Mouse (Mus musculus) lung, embryonic 16.5 days (tissue): Measurements from ENCODE around the gene E130218I03Rik. TPM values are rescaled to one million over a fixed set of nuclear protein-coding genes. Genes with fewer than 3 reads are reported as not detected.

Experiments used
- ATAC-seq: fragments of 200-750 bp; cut with Nextera tagmentation; 2 replicates; pipeline ENCODE4 v1.8.0; 2017; ENCODE audit warnings: low read depth, mild to moderate bottlenecking, moderate library complexity
- H3K27ac ChIP-seq: fragments of 300-500 bp; sonication (generic); 2 replicates; pipeline ENCODE4 v1.5.1; 2014; ENCODE audit warnings: mild to moderate bottlenecking, control low read depth, low read length
- H3K27me3 ChIP-seq: fragments of 300-500 bp; sonication (generic); 2 replicates; pipeline ENCODE4 v1.6.1; 2014; ENCODE audit warnings: low read depth, low read length, mixed read lengths; ENCODE audit not compliant: control insufficient read depth, insufficient read depth
- H3K36me3 ChIP-seq: fragments of 300-500 bp; sonication (generic); 2 replicates; pipeline ENCODE4 v1.6.1; 2014; ENCODE audit warnings: low read length; ENCODE audit not compliant: control insufficient read depth, insufficient read depth
- H3K4me1 ChIP-seq: fragments of 300-500 bp; sonication (generic); replicated peaks from 2 replicates; pipeline ENCODE4 v1.6.1; 2014; ENCODE audit warnings: low read length, mixed read lengths; ENCODE audit not compliant: control insufficient read depth, insufficient read depth
- H3K4me2 ChIP-seq: fragments of 300-500 bp; sonication (generic); 2 replicates; pipeline ENCODE4 v1.6.1; 2014; ENCODE audit warnings: low read depth, low read length, control low read depth
- H3K4me3 ChIP-seq: fragments of 300-500 bp; sonication (generic); 2 replicates; pipeline ENCODE4 v1.5.1; 2014; ENCODE audit warnings: mild to moderate bottlenecking, low read length, control low read depth
- H3K9ac ChIP-seq: fragments of 300-500 bp; sonication (generic); 2 replicates; pipeline ENCODE4 v1.6.1; 2014; ENCODE audit warnings: low read length, control low read depth
- H3K9me3 ChIP-seq: fragments of 300-500 bp; sonication (generic); 2 replicates; pipeline ENCODE4 v1.6.1; 2016; ENCODE audit warnings: low read length; ENCODE audit not compliant: control insufficient read depth
- WGBS: fragments of 180-500 bp; shearing (Covaris S2); extraction: QIAGEN DNeasy Blood & Tissue Kit; methylation state at CpG from one replicate; pipeline ENCODE4 v1.1.7; 2014; 5-methylcytosine and 5-hydroxymethylcytosine counted together
- polyA plus RNA-seq: library from polyadenylated mRNA; unstranded; fragments of >200 nt; fragmentation: Nextera tagmentation; extraction: Ambion mirVana; gene quantifications from 2 replicates; pipeline ENCODE4 v1.2.1, GENCODE M21; 2015

E130218I03Rik gene
- polyA plus RNA-seq, 1 experiment from 2014 or later = 0.48 TPM

DNA sequence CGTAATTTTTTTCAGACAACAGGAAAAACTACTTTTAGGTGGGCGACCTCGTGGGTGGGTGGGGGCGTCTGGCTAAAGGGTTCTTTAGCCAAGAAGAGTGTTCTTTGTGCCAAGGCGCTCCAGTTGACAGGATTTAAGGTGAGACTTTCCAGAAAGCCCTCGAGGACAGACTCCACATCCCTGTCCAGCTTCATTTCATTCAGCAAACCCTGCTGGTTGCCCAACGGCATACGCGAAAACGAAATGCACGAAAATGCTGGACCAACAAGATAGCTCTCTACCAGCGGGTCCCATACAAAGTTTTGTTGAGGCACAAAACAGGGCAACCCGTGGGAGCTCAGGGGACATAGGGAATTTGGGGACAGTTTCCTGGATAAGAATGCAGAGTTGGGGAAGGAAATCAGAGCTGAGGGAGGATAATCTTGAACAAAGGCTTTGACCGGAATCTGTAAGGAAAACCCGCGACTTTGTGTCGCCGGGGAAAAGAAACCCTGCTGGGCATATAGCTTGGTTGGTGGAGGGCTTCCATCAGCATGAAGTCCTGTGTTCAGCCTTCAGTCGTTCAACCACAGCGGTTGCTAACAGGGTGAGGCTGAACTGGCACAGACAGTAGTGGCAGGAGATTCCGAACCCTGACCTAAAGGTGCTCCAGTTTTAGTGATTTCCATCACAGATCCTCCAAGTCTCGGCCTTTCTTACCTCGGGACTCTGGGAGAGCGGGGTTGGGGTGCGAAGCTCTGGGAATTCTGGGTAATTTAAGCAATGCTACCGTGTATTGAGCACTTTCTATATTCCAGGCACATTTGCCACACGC lies 6.9 kb downstream of the E130218I03Rik start:
- peaks cover 30% of the 10 kb centered on the region for H3K4me1 ChIP-seq
- H3K27me3 ChIP-seq = peaks cover 61% of the 10 kb centered on the region
- H3K4me2 ChIP-seq = peak overlapping the region; percentile 86
- H3K9me3 ChIP-seq = no peaks in the 10 kb centered on the region
- peak overlapping the region; percentile 57 for H3K9ac ChIP-seq
- no peak overlapping the region for H3K27ac ChIP-seq
- no peak for ATAC-seq
- H3K36me3 ChIP-seq = no peaks in the 10 kb centered on the region
- 17% methylated on average over 27 of the region's 27 CpGs for WGBS
- peak overlapping the region; percentile 51 for H3K4me3 ChIP-seq

DNA sequence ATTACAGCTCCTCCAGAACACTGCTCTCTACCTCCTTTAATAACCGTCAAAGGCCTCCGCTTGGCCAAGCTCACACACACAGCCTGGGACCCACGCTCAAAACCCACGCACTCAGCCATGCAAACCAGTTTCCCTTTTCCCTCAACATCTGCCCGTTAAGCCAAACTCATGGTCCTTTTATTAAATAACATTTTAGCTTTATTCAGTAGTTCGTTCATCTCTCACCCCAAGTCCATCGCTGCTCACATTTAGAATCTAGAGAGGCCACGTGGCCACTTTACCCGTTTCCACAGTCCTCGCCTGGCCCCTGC lies 7.4 kb downstream of the E130218I03Rik start:
- H3K4me1 ChIP-seq = peaks cover 28% of the 10 kb centered on the region
- ATAC-seq = no peak

DNA sequence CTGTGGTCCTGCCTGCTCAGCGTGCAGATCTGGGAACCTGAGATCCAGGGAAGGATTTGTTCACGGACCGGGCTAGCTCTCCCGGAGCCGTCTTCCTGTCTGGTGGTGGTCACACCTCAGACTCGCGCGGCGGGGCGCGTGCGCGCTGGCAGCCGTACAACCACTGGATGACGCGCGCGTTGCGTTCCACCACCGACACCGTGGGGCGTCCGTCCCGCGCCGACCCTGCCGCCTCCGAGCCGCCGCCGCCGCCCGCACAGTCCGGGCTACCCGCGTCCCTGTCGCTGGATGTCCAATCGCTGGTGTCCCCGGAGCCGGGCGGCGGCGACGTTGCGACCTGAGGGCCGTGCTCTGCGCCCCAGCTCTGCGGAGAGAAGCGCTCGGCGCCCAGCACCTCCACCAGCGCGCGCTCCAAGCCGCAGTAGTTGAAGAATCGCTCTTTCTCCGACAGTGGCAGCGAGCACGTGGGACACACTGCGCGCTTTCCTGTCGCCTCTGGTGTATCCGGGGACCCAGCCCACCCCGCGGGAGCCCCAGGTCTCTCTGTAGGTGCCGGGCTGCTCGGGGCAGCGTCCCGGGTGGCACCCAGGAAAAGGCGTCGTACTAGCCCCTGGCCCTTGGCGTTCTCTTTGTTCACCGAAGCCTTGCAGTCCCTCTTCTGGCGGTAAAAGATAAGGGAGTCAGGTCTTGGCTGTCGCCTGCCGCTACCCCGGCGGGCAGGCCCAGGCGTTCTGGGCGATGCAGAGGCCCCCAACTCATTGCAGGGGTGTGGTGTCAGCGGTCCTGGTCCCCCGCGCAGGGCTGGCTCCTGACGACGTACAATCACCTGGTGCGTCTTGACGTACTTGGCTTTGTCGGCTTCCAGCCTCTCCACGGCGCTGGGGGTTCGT lies 8.0 kb downstream of the E130218I03Rik start:
- H3K36me3 ChIP-seq = no peaks in the 10 kb centered on the region
- peaks cover 61% of the 10 kb centered on the region for H3K27me3 ChIP-seq
- WGBS = 1% methylated on average over 89 of the region's 91 CpGs
- ATAC-seq = 0 out of 2 replicates have a peak, but pooled peaks have one; percentile 6
- peak overlapping the region; percentile 77 for H3K27ac ChIP-seq
- peak overlapping the region; percentile 51 for H3K4me3 ChIP-seq
- H3K4me1 ChIP-seq = peaks cover 29% of the 10 kb centered on the region
- H3K4me2 ChIP-seq = peak overlapping the region; percentile 86
- peak overlapping the region; percentile 57 for H3K9ac ChIP-seq
- no peaks in the 10 kb centered on the region for H3K9me3 ChIP-seq

More for the DNA sequence above, 7.4 kb downstream of the E130218I03Rik start:
- H3K27me3 ChIP-seq = peaks cover 61% of the 10 kb centered on the region
- peak overlapping the region; percentile 51 for H3K4me3 ChIP-seq
- H3K4me2 ChIP-seq = peak overlapping the region; percentile 86
- H3K9ac ChIP-seq = peak overlapping the region; percentile 57
- H3K27ac ChIP-seq = no peak overlapping the region
- H3K9me3 ChIP-seq = no peaks in the 10 kb centered on the region
- WGBS = 18% methylated on average over 10 of the region's 10 CpGs
- no peaks in the 10 kb centered on the region for H3K36me3 ChIP-seq

DNA sequence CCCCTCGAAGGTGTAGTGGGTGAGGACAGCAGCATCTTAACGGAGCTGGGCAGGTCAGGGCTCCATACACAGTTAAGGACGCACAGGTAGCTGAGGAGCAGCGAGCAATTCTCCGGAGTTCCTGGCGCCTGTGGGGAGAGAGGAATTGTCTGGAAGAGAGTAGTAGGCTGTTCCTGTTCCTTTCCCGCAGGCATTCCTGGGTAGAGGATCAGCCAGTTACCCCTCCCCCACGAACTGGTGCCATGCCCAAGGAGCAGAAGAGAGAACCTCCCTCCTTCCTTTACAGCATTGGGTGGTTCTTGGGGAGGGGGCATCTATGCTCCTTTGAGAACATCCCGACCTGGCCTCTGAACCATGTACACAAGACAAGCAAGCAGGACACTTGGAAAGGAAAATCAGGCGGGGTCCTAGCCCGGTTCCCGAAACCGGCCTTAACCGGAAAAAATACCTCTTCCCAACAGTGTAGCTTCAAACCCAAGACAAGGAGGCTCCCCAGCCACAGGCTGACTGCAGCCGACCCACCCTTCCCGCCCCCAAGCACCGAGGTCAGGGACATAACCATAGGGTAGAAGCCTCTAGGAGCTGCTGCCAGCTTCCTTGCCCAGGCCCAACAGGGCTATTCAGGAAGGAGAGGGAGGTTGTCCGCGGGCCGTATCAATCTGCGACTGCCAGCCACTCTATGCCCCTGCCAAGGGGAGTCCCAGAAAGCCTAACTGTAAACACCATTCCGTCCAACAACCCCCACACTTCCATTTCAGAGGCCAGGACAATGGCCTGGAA lies 8.9 kb downstream of the E130218I03Rik start:
- no peaks in the 10 kb centered on the region for H3K36me3 ChIP-seq
- 18% methylated on average over 22 of the region's 22 CpGs for WGBS
- peak; percentile 36 for ATAC-seq
- H3K4me1 ChIP-seq = peaks cover 34% of the 10 kb centered on the region
- peak overlapping the region; percentile 77 for H3K27ac ChIP-seq
- H3K9me3 ChIP-seq = no peaks in the 10 kb centered on the region
- peak overlapping the region; percentile 61 for H3K9ac ChIP-seq
- peak overlapping the region; percentile 86 for H3K4me2 ChIP-seq
- H3K27me3 ChIP-seq = peaks cover 54% of the 10 kb centered on the region
- H3K4me3 ChIP-seq = peak overlapping the region; percentile 51

DNA sequence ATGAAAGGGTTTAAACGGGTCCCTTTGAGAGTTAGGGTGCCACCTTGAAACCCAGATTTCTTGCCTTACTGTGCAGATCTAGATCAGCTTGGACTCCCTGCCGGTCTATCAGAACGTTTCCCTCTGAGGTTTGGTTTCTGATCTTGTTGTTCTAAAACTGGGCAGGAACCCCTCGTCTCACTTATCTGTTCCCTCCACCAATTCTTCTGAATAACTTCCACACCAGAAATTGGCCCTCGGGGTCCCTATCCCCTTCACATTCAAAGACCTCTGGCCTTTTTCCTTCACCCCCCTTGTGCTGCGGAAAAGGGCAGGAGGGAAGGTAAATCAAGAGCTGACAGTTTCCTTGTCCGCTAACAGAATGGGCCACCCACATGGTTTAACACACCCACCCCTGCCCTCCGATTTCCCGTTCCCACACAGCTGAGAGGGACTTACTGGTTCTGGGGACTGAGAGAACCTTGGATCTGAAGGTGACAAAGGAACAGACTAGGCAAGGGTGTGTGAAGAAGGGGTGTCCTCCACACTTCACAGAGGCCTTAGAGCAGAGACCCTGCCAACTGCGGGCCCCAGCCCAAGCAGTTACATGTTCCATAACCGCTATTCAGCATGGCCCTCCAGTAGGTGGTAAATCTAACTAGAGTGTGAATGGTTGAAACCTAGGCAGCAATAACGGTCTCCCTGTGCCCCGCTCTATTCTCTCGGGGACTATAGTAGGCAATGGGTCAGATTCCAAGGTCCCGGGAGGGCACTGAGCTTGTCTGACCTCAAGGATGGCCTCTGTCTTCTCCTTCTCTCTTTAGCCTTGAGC lies 9.7 kb downstream of the E130218I03Rik start:
- no peaks in the 10 kb centered on the region for H3K9me3 ChIP-seq
- H3K4me1 ChIP-seq = peaks cover 40% of the 10 kb centered on the region
- peaks cover 50% of the 10 kb centered on the region for H3K27me3 ChIP-seq
- H3K9ac ChIP-seq = peak overlapping the region; percentile 61
- H3K27ac ChIP-seq = peak overlapping the region; percentile 77
- ATAC-seq = no peak
- peak overlapping the region; percentile 51 for H3K4me3 ChIP-seq
- 20% methylated on average over 15 of the region's 15 CpGs for WGBS
- H3K36me3 ChIP-seq = no peaks in the 10 kb centered on the region
- peak overlapping the region; percentile 86 for H3K4me2 ChIP-seq

DNA sequence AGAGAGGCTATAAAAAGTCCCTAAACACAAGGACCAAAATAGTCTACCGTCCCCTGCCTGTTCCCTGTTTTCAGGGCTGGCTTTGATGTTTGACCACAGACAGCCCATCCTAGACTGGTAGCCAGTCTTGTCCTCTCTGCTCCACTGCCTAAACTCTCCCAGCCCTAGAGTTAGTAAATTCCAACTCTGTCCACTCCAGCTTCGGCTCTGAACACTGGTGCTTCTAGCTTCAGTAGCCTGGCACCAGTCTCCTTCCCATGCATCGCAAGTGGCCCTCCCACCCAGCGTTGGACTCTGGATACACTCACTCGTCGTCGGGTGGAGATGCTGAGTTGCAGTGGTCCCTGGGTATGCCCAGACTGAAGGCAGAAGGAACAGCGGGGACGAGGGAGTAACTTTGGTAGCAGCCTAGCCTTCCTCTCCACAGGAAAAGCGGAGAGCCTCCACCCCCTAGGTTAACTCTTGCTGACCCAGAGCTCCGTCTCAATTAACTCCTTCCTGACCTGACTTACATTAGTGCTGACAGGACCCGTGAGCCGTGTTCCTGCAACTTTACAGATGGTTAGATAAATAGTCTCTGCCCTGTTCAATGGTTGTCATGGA lies 10.4 kb downstream of the E130218I03Rik start, which contains the start of gene Grrp1:
Gene Grrp1, minus strand, starts transcription at position 385 of the 603 bp plus-strand sequence.
- H3K9ac ChIP-seq = peak within 1 kb of the TSS; percentile 61
- H3K4me1 ChIP-seq = peaks cover 46% of the 10 kb centered on the region
- WGBS = 2% methylated on average over 13 of the region's 13 CpGs
- no peak for ATAC-seq
- no peaks in the 10 kb centered on the region for H3K36me3 ChIP-seq
- peak within 1 kb of the TSS; percentile 86 for H3K4me2 ChIP-seq
- H3K9me3 ChIP-seq = no peaks in the 10 kb centered on the region
- H3K27ac ChIP-seq = peak within 1 kb of the TSS; percentile 77
- H3K27me3 ChIP-seq = peaks cover 50% of the 10 kb centered on the region
- peak within 1 kb of the TSS; percentile 51 for H3K4me3 ChIP-seq

DNA sequence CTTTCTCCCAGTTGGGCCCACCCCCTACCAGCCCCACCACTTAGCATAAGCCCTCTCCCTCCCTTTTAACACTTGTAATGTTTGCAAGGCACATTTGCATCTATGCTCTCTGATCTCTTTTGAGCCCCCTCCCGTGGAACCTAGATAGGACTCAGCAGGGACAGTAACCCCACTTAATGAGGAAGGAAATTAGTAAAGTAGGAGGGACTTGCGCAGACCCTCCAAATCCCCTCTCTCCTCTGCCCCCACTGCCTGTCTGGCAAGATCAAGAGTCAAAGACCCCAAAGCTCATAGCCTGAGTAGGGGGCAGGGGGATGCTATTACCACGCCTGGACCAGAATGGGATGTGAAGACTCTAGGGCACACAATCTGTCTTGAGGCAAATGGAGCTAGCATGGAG lies 11.4 kb downstream of the E130218I03Rik start:
- H3K36me3 ChIP-seq = no peaks in the 10 kb centered on the region
- 50% methylated on average over 3 of the region's 3 CpGs for whole genome bisulfite sequencing
- H3K4me3 ChIP-seq = no peak overlapping the region
- no peak for ATAC-seq
- no peak overlapping the region for H3K4me2 ChIP-seq
- H3K27ac ChIP-seq = no peak overlapping the region
- peaks cover 44% of the 10 kb centered on the region for H3K27me3 ChIP-seq
- peaks cover 42% of the 10 kb centered on the region for H3K4me1 ChIP-seq
- H3K9ac ChIP-seq = no peak overlapping the region
- H3K9me3 ChIP-seq = no peaks in the 10 kb centered on the region

DNA sequence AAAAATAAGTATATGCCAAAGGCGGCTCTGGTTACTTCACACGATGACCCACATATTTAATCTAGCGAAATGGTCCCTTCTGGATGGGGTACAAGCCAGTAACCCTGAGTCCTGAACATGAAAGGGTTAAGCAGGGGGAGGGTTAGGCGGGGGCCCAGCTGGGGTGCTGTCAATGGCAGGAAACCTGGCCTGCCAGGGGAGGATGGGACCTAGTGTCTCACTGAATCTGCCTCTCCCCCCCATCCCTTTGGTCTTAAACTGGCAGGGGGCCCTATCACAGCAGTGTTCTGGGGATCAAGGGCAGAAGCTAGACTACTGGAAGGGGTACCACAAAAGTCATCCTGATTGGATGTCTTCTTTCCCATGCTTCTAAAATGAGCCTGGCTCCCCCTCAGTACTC lies 12.4 kb downstream of the E130218I03Rik start:
- Histone ChIP-seq H3K4me2 (no peak overlapping the region), H3K27me3 (peaks cover 34% of the 10 kb centered on the region), H3K9me3 (no peaks in the 10 kb centered on the region), H3K9ac (0 out of 2 replicates have a peak overlapping the region, but pooled peaks have one; percentile 31), H3K36me3 (no peaks in the 10 kb centered on the region), H3K27ac (peak overlapping the region; percentile 58), H3K4me3 (no peak overlapping the region), H3K4me1 (peaks cover 40% of the 10 kb centered on the region)
- peak; percentile 27; the same call in 1 of the 2 replicates for ATAC-seq
- WGBS = 34% methylated on average over 4 of the region's 4 CpGs
